In the genomic region with DNA sequence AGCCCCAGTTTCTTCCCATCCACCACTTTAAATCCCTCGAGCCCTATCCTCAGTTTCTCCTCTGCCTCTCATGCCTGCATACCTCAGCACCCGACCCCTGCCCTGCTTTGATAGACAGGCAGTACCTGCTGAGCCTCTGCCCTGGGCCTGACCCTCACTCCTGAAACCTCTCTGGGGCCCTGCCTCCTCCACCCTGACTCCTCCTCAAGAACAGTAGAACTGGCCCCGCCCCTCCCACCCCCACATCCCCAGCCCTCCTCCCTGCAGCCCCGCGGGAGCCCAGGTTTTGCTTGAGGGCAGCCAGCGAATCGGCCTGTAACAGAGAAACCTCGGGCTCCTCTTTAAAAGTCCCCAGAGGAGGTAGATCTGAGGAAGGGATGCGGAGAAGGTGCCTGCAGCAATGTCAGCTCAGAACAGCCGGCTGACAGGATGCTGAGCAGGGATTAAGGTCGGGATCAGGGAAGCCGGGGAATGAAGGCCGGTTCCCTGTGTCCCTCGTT, we compare ENCODE assay signal across 9 mouse cellular contexts. TPM values are rescaled to one million over a fixed set of nuclear protein-coding genes. Genes with fewer than 3 reads are reported as not detected.
A peak's percentile ranks its signal among the peaks of the same experiment; 100 is the strongest.
DNase-seq lines count a peak whose midpoint lies in the region; ATAC-seq and TF ChIP-seq lines count a peak whose summit lies in the region.
"Had no signal": no experiment of that assay in that cellular context is flagged by ENCODE, and none has a peak within 500 bp of the region (broad histone marks: within the 10 kb centered on the region; RNA-seq: fewer than 3 reads in every experiment).

No protein-coding gene starts in this region.

- no peak overlapping the region for H3K27ac ChIP-seq in hindbrain, embryonic 14.5 days
- no peak overlapping the region for H3K27ac ChIP-seq in stomach, postnatal 0 days (replicated peaks)

- DNase-seq in thymus, postnatal 25 days: peak; percentile 15
- DNase-seq in thymus, postnatal 0 days (ENCODE audit: low spot score): no peak
- DNase-seq in hindbrain, embryonic 14.5 days (ENCODE audit: low spot score): no peak
- DNase-seq in lung, postnatal 14 days: peak; percentile 21
- DNase-seq in stomach, postnatal 0 days (ENCODE audit: low spot score): peak; percentile 59
- no peak for DNase-seq in cerebellum, postnatal 36 days
- DNase-seq in right cerebral cortex, postnatal 4 days: no peak
- no peak for DNase-seq in adrenal gland, postnatal 14 days
- DNase-seq: kidney, adult 2 months had no signal

- no peaks in the 10 kb centered on the region for H3K9me3 ChIP-seq in hindbrain, embryonic 14.5 days (ENCODE audit: control insufficient read depth, low read length)
- H3K9me3 ChIP-seq in stomach, postnatal 0 days (ENCODE audit: control insufficient read depth, low read length): no peaks in the 10 kb centered on the region

- peak; percentile 27; the same call in 1 of the 2 replicates for ATAC-seq in hindbrain, embryonic 14.5 days (ENCODE audit: low FRiP score)
- ATAC-seq in stomach, postnatal 0 days (ENCODE audit: low FRiP score, low TSS enrichment): peak; percentile 47

- peaks cover 6% of the 10 kb centered on the region; the same call in 1 of the 2 replicates for H3K27me3 ChIP-seq in hindbrain, embryonic 14.5 days (ENCODE audit: control insufficient read depth, insufficient read depth, low read length)
- no peaks in the 10 kb centered on the region for H3K27me3 ChIP-seq in stomach, postnatal 0 days (ENCODE audit: control insufficient read depth, insufficient read depth, low read length)

- H3K4me2 ChIP-seq in hindbrain, embryonic 14.5 days (replicated peaks): 0 out of 2 replicates have a peak overlapping the region, but pooled peaks have one; percentile 3
- H3K4me2 ChIP-seq in stomach, postnatal 0 days (replicated peaks; ENCODE audit: low read depth): peak overlapping the region; percentile 31; the same call in 1 of the 2 replicates

- H3K4me1 ChIP-seq in hindbrain, embryonic 14.5 days (replicated peaks; ENCODE audit: control insufficient read depth, insufficient read depth, low read length): peaks cover 17% of the 10 kb centered on the region
- no peaks in the 10 kb centered on the region for H3K4me1 ChIP-seq in stomach, postnatal 0 days (replicated peaks; ENCODE audit: control insufficient read depth, insufficient read depth)

- no peaks in the 10 kb centered on the region for H3K36me3 ChIP-seq in hindbrain, embryonic 14.5 days (replicated peaks; ENCODE audit: control insufficient read depth, insufficient read depth)
- H3K36me3 ChIP-seq in stomach, postnatal 0 days (ENCODE audit: control insufficient read depth, insufficient read depth, low read length): no peaks in the 10 kb centered on the region

- no peak for TF ChIP-seq EP300 in stomach, postnatal 0 days (optimal IDR thresholded peaks at IDR 0.05)

- no peak overlapping the region for H3K9ac ChIP-seq in hindbrain, embryonic 14.5 days
- peak overlapping the region; percentile 23; the same call in 1 of the 2 replicates for H3K9ac ChIP-seq in stomach, postnatal 0 days (ENCODE audit: low read length)

- 5% methylated on average over 14 of the region's 14 CpGs for WGBS in hindbrain, embryonic 14.5 days
- 12% methylated on average over 14 of the region's 14 CpGs for WGBS in stomach, postnatal 0 days

- H3K4me3 ChIP-seq in hindbrain, embryonic 14.5 days (replicated peaks; ENCODE audit: low read length): no peak overlapping the region
- no peak overlapping the region for H3K4me3 ChIP-seq in stomach, postnatal 0 days (ENCODE audit: low read depth, low read length)

- no peak for TF ChIP-seq CTCF in stomach, postnatal 0 days (IDR thresholded peaks at IDR 0.05; ENCODE audit: low read depth)

RNA-seq across cellular contexts. Expression of a gene that starts 22.5 kb away (rescaled TPM):
- polyA plus RNA-seq in thymus, postnatal 0 days (2015; fragmentation: Nextera tagmentation; extraction: Ambion mirVana): 18.0 TPM in 2 replicates
- polyA plus RNA-seq in hindbrain, embryonic 14.5 days (2014; fragmentation: Nextera tagmentation; extraction: Ambion mirVana): 34.3 and 35.1 TPM in 2 replicates
- polyA plus RNA-seq in stomach, postnatal 0 days (2015; fragmentation: Nextera tagmentation; extraction: Ambion mirVana): 14.6 and 17.9 TPM in 2 replicates
- 20.6 and 28.1 TPM in 2 replicates for total RNA-seq in adrenal gland, postnatal 14 days (2021)

Comparison
In these comparisons a context has a peak if more than half of its experiments do, and no peak if none do; other contexts are left out.
1. DNase-seq: peak in thymus, postnatal 25 days (single experiment), lung, postnatal 14 days (single experiment) and stomach, postnatal 0 days (single experiment); none in thymus, postnatal 0 days (single experiment), hindbrain, embryonic 14.5 days (single experiment), cerebellum, postnatal 36 days (0 of 2), right cerebral cortex, postnatal 4 days (single experiment) and adrenal gland, postnatal 14 days (single experiment).